Mouse (Mus musculus): ENCODE results near the gene Frmpd3. TPM values are rescaled to one million over a fixed set of nuclear protein-coding genes. Genes with fewer than 3 reads are reported as not detected.

The Frmpd3 gene
- polyA plus RNA-seq, 1 experiment from 2014 or later, result 5.0 TPM

DNA sequence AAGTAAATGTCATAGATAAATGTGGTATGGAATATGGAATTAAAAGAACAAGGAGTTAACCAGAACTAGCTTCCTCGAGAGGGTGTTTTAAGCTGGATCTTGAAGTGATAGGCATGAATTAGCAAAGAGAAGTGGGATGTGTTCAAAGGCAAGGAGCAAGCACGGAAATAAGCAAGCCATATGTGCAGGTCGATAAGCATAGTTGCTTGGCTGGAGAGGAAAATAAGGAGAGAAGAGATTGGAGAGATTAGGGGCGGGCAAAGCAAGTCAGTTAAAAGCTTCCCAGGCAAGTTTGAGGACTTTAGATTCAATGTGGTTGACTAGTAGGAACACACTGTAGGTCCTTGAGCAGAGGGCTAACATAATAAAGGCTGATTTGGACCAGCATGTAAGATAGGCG lies 65.5 kb downstream of the Frmpd3 start:
- H3K4me3 ChIP-seq, result no peak overlapping the region
- H3K27ac ChIP-seq (replicated peaks), result no peak overlapping the region
- H3K9me3 ChIP-seq, result no peaks in the 10 kb centered on the region
- H3K4me2 ChIP-seq, result no peak overlapping the region
- ATAC-seq (ENCODE audit: low FRiP score, low read depth), result no peak
- no peaks in the 10 kb centered on the region for H3K36me3 ChIP-seq
- no peak overlapping the region for H3K9ac ChIP-seq
- WGBS, result 87% methylated on average over 5 of the region's 5 CpGs
- H3K27me3 ChIP-seq, result no peaks in the 10 kb centered on the region
- H3K4me1 ChIP-seq (replicated peaks), result no peaks in the 10 kb centered on the region

GRCm38 (mm10) chrX:140418467-140418866 lies 76.4 kb downstream of the Frmpd3 start:
- no peak overlapping the region for H3K4me2 ChIP-seq
- H3K9me3 ChIP-seq, result no peaks in the 10 kb centered on the region
- WGBS, result 87% methylated on average over 4 of the region's 4 CpGs
- H3K9ac ChIP-seq, result no peak overlapping the region
- no peak overlapping the region for H3K4me3 ChIP-seq
- H3K4me1 ChIP-seq (replicated peaks), result no peaks in the 10 kb centered on the region
- no peaks in the 10 kb centered on the region; the same call in 1 of the 2 replicates for H3K27me3 ChIP-seq
- no peak for ATAC-seq (ENCODE audit: low FRiP score, low read depth)
- no peak overlapping the region for H3K27ac ChIP-seq (replicated peaks)
- no peaks in the 10 kb centered on the region for H3K36me3 ChIP-seq

GRCm38 (mm10) chrX:140427124-140427523 lies 85.1 kb downstream of the Frmpd3 start:
- H3K36me3 ChIP-seq, result no peaks in the 10 kb centered on the region
- H3K27ac ChIP-seq (replicated peaks), result no peak overlapping the region
- no peak overlapping the region for H3K4me3 ChIP-seq
- 74% methylated on average over 4 of the region's 4 CpGs for WGBS
- no peaks in the 10 kb centered on the region for H3K27me3 ChIP-seq
- H3K4me1 ChIP-seq (replicated peaks), result no peaks in the 10 kb centered on the region
- H3K9me3 ChIP-seq, result no peaks in the 10 kb centered on the region
- no peak for ATAC-seq (ENCODE audit: low FRiP score, low read depth)
- no peak overlapping the region for H3K9ac ChIP-seq
- no peak overlapping the region for H3K4me2 ChIP-seq

DNA sequence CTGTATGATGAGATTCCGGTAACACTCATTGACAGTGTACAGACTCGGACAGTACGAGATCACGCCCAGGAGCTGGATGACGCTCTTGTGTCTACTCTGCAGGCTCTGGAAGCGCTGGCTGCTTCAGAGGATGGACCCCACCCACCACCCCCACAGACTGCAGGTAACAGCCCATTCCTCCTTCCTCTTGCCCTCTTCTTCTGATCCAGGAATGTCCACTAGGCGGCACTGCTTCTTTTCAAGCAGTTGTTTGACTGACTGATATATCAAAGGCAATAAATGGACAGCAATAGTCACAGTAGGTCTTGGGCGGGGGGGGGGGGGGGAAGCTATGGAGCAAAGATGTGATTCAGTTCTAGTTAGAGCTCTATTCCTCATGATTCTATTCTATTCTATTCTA lies 86.2 kb downstream of the Frmpd3 start:
- no peak overlapping the region for H3K27ac ChIP-seq (replicated peaks)
- H3K9ac ChIP-seq, result no peak overlapping the region
- H3K9me3 ChIP-seq, result no peaks in the 10 kb centered on the region
- no peak overlapping the region for H3K4me3 ChIP-seq
- H3K4me1 ChIP-seq (replicated peaks), result no peaks in the 10 kb centered on the region
- no peaks in the 10 kb centered on the region for H3K27me3 ChIP-seq
- no peaks in the 10 kb centered on the region for H3K36me3 ChIP-seq
- no peak for ATAC-seq (ENCODE audit: low FRiP score, low read depth)
- WGBS, result 79% methylated on average over 7 of the region's 8 CpGs
- H3K4me2 ChIP-seq, result no peak overlapping the region

DNA sequence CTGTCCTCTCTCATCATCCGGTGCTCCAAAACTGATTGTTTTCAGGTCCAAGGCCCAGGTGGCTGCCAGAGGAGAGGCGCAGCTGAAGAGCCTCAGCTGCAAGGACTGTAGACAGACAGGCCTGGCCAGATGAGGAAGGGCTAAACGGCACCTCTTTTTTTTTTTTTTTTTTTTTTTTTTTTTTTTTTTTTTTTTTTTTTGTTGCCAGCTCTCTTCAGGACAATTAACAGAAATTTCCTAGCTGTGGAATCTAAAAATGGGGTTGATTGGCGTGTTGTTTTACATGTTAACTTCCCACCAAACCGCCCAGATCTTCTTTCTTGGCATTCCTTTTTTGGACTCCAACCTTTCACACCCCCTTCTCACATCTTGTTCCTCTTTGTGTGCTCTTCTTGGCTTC lies 87.9 kb downstream of the Frmpd3 start:
- no peaks in the 10 kb centered on the region for H3K9me3 ChIP-seq
- H3K4me1 ChIP-seq (replicated peaks), result no peaks in the 10 kb centered on the region
- no peak overlapping the region for H3K27ac ChIP-seq (replicated peaks)
- ATAC-seq (ENCODE audit: low FRiP score, low read depth), result no peak
- H3K4me2 ChIP-seq, result no peak overlapping the region
- H3K27me3 ChIP-seq, result no peaks in the 10 kb centered on the region
- no peak overlapping the region for H3K4me3 ChIP-seq
- WGBS, result 63% methylated on average over 5 of the region's 5 CpGs
- H3K9ac ChIP-seq, result no peak overlapping the region
- H3K36me3 ChIP-seq, result no peaks in the 10 kb centered on the region

DNA sequence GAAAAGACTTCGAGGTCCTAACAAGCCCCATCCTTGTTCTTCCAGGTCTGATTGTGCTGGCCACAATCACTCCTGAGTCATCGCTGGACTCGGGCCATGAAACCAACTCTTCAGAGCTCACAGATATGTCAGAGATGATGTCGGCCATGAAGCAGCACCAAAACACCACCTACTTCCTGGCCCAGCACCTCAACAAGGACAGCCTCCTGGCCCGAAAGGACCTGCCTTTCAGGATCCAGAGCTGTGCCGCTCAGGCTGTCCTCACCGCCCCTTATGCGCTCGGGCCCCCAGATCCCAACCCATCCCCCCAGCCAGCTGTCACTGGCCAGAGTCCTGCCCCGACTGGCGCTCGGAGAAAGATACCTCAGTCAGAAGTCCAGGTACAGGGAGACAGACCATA lies 88.4 kb downstream of the Frmpd3 start:
- Histone ChIP-seq H3K4me1 (replicated peaks) (no peaks in the 10 kb centered on the region), H3K36me3 (no peaks in the 10 kb centered on the region), H3K27ac (replicated peaks) (no peak overlapping the region), H3K9me3 (no peaks in the 10 kb centered on the region), H3K4me2 (no peak overlapping the region), H3K9ac (no peak overlapping the region), H3K4me3 (no peak overlapping the region), H3K27me3 (no peaks in the 10 kb centered on the region)
- WGBS, result 91% methylated on average over 12 of the region's 12 CpGs
- no peak for ATAC-seq (ENCODE audit: low FRiP score, low read depth)

- WGBS, result 78% methylated on average over 15 of the region's 15 CpGs
- no peak for ATAC-seq (ENCODE audit: low FRiP score, low read depth)
Measured at GRCm38 (mm10) chrX:140431981-140432380, 89.9 kb downstream of the Frmpd3 start.

GRCm38 (mm10) chrX:140432786-140433185 lies 90.7 kb downstream of the Frmpd3 start:
- Histone ChIP-seq H3K9ac (no peak overlapping the region), H3K4me2 (no peak overlapping the region), H3K36me3 (no peaks in the 10 kb centered on the region), H3K4me1 (replicated peaks) (no peaks in the 10 kb centered on the region), H3K9me3 (no peaks in the 10 kb centered on the region), H3K4me3 (no peak overlapping the region), H3K27me3 (no peaks in the 10 kb centered on the region), H3K27ac (replicated peaks) (no peak overlapping the region)
- no peak for ATAC-seq (ENCODE audit: low FRiP score, low read depth)
- WGBS, result 92% methylated on average over 11 of the region's 11 CpGs

More at GRCm38 (mm10) chrX:140431981-140432380, 89.9 kb downstream of the Frmpd3 start:
- no peak overlapping the region for H3K4me3 ChIP-seq
- no peak overlapping the region for H3K9ac ChIP-seq
- H3K36me3 ChIP-seq, result no peaks in the 10 kb centered on the region
- H3K9me3 ChIP-seq, result no peaks in the 10 kb centered on the region
- no peak overlapping the region for H3K27ac ChIP-seq (replicated peaks)
- H3K4me1 ChIP-seq (replicated peaks), result no peaks in the 10 kb centered on the region
- H3K4me2 ChIP-seq, result no peak overlapping the region
- H3K27me3 ChIP-seq, result no peaks in the 10 kb centered on the region

DNA sequence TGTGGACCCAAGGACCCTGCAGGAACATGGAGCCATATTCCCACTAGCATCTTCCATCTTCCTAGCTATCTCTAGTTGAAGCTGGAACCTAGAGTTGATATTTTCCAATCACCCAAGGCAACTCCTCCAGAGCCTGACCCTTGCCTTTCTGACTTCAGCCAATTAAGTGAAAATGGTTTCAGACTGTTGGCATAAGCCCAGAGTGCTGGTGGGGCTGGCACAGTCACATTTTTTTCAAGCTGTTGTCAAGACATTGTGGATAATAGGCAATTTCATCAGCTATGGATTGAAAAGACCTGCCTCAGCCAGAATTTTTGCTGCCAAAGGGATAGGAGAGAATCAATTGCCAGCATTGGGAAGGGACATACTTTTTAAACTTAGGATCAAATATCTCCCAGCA lies 95.8 kb downstream of the Frmpd3 start:
- ATAC-seq (ENCODE audit: low FRiP score, low read depth), result no peak
- Histone ChIP-seq H3K4me3 (no peak overlapping the region), H3K9me3 (no peaks in the 10 kb centered on the region), H3K4me1 (replicated peaks) (no peaks in the 10 kb centered on the region), H3K27me3 (no peaks in the 10 kb centered on the region), H3K27ac (replicated peaks) (no peak overlapping the region), H3K4me2 (no peak overlapping the region), H3K36me3 (no peaks in the 10 kb centered on the region), H3K9ac (no peak overlapping the region)

DNA sequence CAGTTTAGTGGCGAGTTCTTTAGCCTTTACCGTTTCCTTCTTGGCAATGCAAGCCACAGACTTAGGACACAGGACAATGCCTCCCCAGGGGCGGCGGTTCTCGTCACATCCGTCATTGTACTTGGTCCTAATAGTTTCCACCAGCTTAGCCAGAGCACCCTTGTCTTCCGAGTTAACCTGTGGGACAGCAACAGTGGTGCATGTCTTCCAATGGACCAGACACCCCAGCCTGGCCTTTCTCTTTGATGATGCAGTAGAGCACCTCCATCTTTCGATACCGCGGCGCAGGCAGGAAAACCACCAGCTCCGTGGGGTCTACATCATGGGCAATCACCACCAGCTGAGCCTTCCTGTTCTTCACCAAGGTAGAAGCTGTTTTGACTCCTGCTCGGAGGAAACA lies 103.5 kb downstream of the Frmpd3 start:
- ATAC-seq (ENCODE audit: low FRiP score, low read depth), result no peak
- Histone ChIP-seq H3K9ac (no peak overlapping the region), H3K4me3 (no peak overlapping the region), H3K27ac (replicated peaks) (no peak overlapping the region), H3K27me3 (0 out of 2 replicates have a peak, but pooled peaks cover 3% of the 10 kb centered on the region), H3K36me3 (no peaks in the 10 kb centered on the region), H3K4me2 (no peak overlapping the region), H3K9me3 (no peaks in the 10 kb centered on the region), H3K4me1 (replicated peaks) (no peaks in the 10 kb centered on the region)
- WGBS, result 71% methylated on average over 13 of the region's 13 CpGs

GRCm38 (mm10) chrX:140450071-140450470 lies 108.0 kb downstream of the Frmpd3 start:
- Histone ChIP-seq H3K4me1 (replicated peaks) (no peaks in the 10 kb centered on the region), H3K4me3 (no peak overlapping the region), H3K36me3 (no peaks in the 10 kb centered on the region), H3K9ac (no peak overlapping the region), H3K27ac (replicated peaks) (no peak overlapping the region), H3K27me3 (0 out of 2 replicates have a peak, but pooled peaks cover 5% of the 10 kb centered on the region), H3K9me3 (no peaks in the 10 kb centered on the region), H3K4me2 (no peak overlapping the region)
- no peak for ATAC-seq (ENCODE audit: low FRiP score, low read depth)
- WGBS, result 89% methylated on average over 3 of the region's 3 CpGs

DNA sequence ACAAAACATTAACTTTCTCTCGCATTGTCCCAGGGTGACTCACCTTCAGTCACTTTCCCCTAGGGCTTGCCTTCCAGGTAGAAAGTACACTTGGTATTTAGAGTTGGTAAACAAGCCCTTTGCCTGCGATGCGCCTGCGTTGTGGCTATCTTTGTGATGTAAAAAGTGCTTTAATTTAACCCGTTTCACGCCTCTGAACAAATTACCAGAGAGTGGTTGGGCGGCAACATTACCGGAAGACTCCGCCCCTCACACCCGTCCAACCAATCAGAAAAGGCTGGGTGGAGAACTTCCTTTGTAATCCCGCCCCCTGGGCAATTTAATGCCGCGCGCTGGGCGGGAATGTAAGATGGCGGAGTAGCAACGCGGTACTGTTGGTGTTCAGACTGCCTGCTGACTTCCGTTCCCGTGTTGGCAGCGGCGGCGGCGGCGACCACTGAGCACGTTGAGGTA lies 114.2 kb downstream of the Frmpd3 start, which contains the start of gene Prps1:
Prps1 (plus strand) TSS at position 335 of the 453 bp plus-strand sequence.
- no peaks in the 10 kb centered on the region for H3K36me3 ChIP-seq
- no peaks in the 10 kb centered on the region for H3K4me1 ChIP-seq (replicated peaks)
- no peaks in the 10 kb centered on the region for H3K27me3 ChIP-seq
- peak within 1 kb of the TSS; percentile 76 for H3K27ac ChIP-seq (replicated peaks)
- WGBS, result 22% methylated on average over 26 of the region's 26 CpGs
- H3K4me3 ChIP-seq, result peak within 1 kb of the TSS; percentile 58
- H3K9me3 ChIP-seq, result no peaks in the 10 kb centered on the region
- peak within 1 kb of the TSS; percentile 49 for H3K9ac ChIP-seq
- ATAC-seq (ENCODE audit: low FRiP score, low read depth), result peak; percentile 97
- peak within 1 kb of the TSS; percentile 54 for H3K4me2 ChIP-seq

DNA sequence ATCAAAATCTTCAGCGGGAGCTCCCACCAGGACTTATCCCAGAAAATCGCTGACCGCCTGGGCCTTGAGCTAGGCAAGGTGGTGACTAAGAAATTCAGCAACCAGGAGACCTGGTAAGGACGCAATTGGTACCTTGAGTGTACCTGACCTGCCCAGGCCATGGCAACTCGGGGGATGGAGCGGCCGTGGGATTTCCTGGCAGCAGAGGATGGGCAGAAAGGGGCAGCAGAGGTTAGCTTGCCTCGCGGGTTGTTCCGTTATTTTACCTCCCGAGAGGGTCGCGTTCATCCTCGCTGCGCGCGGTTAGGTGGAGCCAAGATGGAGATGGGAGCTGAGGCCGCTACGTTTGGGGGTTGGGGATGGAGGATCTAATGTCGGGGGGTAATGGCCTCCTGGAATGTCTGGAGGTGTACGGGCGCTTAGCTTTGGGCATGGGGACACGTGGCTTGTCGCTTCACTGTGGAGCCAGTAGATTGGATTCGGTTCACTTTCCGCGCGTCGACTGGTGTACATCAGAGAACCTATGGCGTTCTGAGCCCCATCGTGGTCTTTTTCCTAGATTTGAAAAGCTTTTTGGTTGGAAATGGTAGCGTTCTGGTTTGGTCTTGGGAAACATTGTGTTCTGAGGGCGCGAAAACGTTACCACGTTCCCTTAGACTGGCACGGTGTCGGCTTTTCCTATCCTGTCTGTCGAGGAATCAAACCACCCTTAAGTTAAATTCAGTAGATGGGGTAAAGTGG lies 114.9 kb downstream of the Frmpd3 start:
- Histone ChIP-seq H3K4me2 (peak overlapping the region; percentile 54), H3K27me3 (no peaks in the 10 kb centered on the region), H3K36me3 (no peaks in the 10 kb centered on the region), H3K27ac (replicated peaks) (peak overlapping the region; percentile 76), H3K9me3 (no peaks in the 10 kb centered on the region), H3K4me3 (peak overlapping the region; percentile 58), H3K4me1 (replicated peaks) (no peaks in the 10 kb centered on the region), H3K9ac (peak overlapping the region; percentile 49)
- ATAC-seq (ENCODE audit: low FRiP score, low read depth), result peak; percentile 81
- WGBS, result 25% methylated on average over 39 of the region's 39 CpGs
